Mouse (Mus musculus): ENCODE measurements around the gene Btrc. TPM values are rescaled to one million over a fixed set of nuclear protein-coding genes. Genes with fewer than 3 reads are reported as not detected.
"Not testable (repeated sequence)": the region's sequence is repeated elsewhere in the genome, so short reads cannot be mapped to it uniquely, and the experiment has no call there.

Btrc gene
- total RNA-seq, 4 experiments from 2014 or later, result 21.8 to 23.3 (median 22.2) TPM

GRCm38 (mm10) chr19:45530200-45530995 is 166.9 kb downstream of the Btrc start:
- peak; percentile 12 for DNase-seq (ENCODE audit: low spot score)

- no peak for DNase-seq (ENCODE audit: low spot score)
Observed at GRCm38 (mm10) chr19:45531554-45531953, 168.0 kb downstream of the Btrc start.

DNA sequence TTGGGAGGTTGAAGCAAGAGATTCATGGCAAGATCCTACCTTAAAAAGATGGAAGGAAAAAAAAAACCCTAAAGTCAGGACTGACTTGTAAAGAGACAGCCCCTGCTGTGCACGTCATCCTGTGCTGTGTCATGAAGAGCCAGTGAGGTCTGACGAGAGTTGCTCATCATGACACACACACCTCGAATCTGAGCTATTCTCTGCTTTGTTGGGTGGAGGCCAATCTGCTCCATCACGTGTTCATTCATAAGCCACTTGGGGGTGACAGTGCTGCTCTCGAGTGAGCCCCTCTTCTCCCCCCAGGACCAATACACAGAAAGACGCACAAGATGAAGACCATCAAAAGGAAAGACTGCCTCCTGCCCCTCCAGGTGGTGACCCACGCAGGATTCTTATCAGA is 170.1 kb downstream of the Btrc start:
- DNase-seq (ENCODE audit: low spot score), result no peak

- no peak for DNase-seq (ENCODE audit: low spot score)
Observed at GRCm38 (mm10) chr19:45535214-45535735, 171.7 kb downstream of the Btrc start.

DNA sequence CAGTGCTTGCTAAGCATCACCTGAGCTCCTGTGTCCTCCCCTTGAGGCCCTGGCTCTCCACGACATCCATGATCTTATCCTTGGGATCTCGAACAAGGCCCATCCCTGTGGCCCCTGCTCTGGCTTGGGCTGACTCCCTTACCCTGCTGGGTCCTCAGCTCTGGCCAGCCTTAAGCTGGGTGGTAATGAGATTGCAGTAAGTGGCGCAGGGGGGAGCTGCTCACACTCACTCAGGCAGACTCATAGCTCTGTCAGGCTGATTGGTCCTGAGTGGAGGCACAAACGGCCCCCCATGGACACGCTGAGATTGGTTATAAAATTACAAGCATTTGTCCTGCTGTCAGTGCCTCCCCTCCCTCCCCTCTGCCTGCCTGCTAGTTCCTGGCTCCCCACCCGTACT is 172.4 kb downstream of the Btrc start:
- no peak for DNase-seq (ENCODE audit: low spot score)

- peak; percentile 36 for DNase-seq (ENCODE audit: low spot score)
Observed at GRCm38 (mm10) chr19:45537505-45537904, 174.0 kb downstream of the Btrc start.

DNA sequence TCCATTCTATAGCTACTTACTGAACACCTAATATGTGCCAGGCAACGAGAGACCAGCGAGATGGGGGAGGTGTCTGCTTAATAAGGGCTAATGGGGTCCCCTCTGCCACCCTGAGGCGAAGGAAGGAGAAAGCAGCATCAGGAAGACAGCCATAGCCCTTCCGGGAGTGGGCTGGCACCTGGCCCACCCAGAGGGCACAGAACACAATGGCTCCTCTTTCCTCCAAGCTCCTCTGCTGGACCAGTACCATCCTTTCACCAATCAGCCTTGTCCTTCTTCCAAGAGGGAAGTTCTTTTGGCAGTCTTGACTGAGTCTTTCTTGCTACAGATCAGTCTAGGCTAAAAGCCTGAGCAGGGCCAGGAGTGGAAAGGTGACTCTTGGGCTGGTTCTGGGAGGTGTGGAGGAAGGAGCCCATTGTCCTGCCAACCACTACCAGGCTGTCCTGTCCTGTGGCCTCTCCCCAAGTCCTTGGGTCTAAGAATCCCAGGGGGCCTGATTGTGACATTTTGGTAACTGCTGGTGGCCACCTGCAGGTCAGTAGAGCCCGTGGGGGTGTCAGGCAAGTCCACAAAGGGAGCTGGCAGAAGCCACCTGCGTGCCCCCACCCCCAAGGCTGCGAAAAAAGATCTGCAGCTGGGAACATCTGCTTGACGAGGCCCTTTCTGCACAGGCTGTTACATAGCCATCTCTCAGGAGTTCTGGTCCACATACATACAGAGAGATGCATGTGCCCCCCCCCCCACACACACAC is 177.3 kb downstream of the Btrc start:
- DNase-seq (ENCODE audit: low spot score), result no peak

DNA sequence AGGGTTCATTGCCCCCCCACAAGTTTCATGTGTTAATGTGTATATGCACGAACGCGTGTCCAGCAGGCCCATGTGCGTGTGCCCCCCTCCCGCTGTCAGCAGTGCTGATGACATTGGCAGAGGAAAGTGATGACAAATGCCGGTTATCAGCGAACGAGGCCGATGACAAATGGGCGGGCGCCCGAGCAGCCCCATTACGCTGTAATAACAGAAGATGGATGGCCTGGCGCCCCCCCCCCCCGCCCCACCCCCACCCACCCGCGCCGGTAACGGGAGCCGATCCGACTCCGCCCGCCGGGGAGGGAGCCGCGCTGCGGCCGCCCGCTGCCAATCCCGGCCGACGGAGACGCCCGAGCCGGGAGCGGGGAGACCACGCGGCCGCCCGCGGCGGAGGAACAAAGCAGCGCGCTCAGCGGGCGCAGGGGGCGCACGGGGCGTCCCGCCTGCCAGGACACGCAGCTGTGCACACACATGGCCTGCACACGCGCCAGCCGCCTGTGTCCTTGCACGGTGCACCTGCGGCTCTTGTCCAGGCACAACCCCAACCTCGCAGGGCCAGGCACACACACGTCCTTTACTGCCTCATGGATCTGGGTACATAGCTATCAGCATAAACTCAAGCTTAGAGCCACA is 178.0 kb downstream of the Btrc start:
- DNase-seq (ENCODE audit: low spot score), result no peak

DNA sequence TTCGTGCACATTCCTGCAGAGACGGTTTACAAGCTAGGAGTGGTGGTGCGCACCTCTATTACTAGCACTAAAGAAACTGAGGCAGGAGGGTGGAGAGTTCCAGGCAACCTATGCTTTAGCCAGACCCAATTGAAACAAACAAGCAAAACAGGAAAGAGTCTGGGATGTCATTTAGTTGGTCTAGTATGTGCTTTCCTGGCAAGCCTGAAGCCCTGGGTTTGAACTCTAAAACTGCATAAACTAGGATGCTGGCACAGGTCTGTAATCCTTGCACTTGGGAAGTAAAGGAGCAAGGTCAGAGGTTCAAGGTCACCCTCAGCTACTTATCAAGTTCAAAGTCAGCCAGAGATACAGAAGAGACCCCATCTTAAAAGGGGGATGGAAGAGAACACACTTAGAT is 178.5 kb downstream of the Btrc start:
- no peak for DNase-seq (ENCODE audit: low spot score)

- no peak for DNase-seq (ENCODE audit: low spot score)
Observed at GRCm38 (mm10) chr19:45544152-45544924, 180.8 kb downstream of the Btrc start.

GRCm38 (mm10) chr19:45544925-45545321 is 181.4 kb downstream of the Btrc start:
- DNase-seq (ENCODE audit: low spot score), result peak; percentile 72

DNA sequence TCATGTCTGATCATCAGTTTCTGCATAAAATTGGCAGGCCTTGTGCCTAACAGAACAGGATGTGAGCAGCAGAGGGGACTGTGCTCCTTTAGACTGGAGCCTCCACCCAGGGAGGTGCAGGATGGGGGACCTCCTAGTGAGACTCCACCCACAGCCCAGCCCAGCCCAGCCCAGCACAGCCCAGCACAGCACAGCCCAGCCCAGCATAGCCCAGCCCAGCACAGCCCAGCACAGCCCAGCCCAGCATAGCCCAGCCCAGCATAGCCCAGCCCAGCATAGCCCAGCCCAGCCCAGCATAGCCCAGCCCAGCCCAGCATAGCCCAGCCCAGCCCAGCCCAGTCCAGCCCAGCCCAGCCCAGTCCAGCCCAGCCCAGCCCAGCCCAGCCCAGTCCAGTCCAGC is 184.7 kb downstream of the Btrc start:
- DNase-seq (ENCODE audit: low spot score), result not testable (repeated sequence)

DNA sequence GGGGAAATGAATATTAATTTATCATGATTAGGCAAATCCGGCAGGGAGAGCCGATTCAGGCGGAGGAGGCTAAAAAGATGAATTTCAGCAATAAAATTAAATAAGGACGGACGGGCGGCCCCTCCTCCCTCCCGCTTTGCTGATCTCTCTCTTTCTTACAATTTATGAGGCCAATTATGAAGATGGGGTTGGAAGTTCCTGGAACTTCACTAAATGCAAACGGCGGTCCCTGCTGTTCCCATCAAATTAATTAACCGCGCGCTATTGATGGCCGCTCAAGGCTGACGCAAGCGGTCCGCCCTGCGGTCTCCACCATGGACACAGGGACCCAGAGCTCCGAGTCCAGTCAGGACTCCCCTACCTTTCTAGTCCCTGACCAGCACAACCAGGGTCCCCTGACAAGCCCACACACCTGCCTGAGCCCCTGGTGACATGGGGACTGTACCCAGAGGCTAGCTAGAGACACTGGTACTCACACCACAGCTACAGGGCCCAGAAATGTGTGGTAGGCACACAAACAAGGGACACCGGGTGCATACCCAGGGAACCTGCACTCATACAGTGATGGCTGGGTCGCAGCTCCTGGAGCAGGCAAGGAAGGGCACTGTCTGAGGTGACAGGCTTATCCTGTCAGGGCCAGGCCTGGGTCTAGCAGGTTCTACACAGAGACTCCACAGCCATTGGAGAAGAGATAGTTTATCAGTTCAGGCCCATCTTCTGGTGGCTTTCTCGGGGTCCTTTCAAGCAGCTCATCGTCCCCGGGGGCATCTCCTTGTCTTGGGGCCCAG is 185.8 kb downstream of the Btrc start:
- no peak for DNase-seq (ENCODE audit: low spot score)

- DNase-seq (ENCODE audit: low spot score), result no peak
Observed at GRCm38 (mm10) chr19:45549948-45550347, 186.4 kb downstream of the Btrc start.

DNA sequence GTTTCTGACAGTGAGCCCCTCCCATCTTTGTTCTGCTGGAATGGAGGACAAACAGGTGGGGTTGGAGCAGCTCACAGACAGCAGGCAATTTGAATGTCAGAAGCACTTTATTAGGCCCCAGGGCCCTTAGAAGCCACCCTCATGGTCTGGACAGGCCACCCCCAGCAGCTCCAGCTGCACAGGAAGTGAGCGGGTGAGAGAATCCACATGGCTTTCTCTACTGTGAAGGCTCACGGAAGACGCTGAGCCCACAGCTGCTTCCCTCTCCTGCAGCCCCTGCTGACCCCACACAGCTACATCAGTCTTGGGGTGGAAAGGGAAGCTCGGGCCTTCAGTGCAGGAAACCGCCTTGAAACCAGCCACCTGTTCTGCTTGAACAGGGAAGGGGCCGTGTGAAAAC is 188.7 kb downstream of the Btrc start:
- DNase-seq (ENCODE audit: low spot score), result no peak

GRCm38 (mm10) chr19:45554136-45554535 is 190.6 kb downstream of the Btrc start:
- no peak for DNase-seq (ENCODE audit: low spot score)

DNA sequence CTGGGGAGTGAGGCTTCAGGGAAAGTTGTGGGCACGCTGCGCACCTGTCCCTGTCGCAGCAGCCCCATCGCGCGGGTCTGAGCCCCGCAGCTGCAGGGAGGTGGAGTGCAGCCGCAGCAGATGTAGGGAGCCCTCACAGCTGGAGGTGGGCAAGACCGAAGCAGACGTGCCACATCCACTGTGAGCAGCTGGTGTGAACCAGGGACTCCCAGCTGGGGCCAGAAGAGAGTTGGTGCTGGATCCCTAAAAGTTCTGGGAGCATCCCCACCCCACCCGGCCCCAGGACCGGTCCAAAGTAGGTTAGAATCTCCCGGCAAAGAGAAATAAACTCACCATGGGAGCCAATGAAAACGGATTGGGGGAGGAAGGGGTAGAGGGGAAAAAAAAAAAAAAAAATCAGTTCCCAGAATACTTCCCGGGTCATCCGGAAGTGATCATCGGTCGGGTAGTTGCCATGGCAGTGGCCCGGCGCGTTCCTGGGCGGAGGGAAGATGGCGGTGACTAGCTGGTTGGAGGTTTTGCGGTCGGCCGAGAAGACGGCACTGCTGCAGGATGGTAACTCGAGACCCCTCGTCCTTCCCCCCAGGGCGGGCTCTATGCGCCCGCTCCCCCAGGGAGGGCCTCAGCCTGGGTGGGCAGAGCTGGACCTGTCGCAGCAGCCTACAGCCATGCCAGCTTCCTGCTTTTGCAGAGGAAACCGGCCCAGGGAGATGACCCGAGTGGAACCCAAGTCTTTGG is 196.8 kb downstream of the Btrc start, which contains the start of the genes Poll and Gm17018:
TSS of gene Poll (minus strand) at position 379 of the 738 bp plus-strand sequence.
TSS of gene Gm17018 (plus strand) at position 463 of the 738 bp plus-strand sequence.
- peak; percentile 87 for DNase-seq (ENCODE audit: low spot score)

- no peak for DNase-seq (ENCODE audit: low spot score)
Observed at GRCm38 (mm10) chr19:45565925-45566715, 202.6 kb downstream of the Btrc start.

GRCm38 (mm10) chr19:45567367-45567766 is 203.8 kb downstream of the Btrc start:
- DNase-seq (ENCODE audit: low spot score), result no peak
